Mouse (Mus musculus) frontal cortex, postnatal 14 days (tissue): ENCODE measurements around the gene Prpsap2.
"Not testable (repeated sequence)": the region's sequence is repeated elsewhere in the genome, so short reads cannot be mapped to it uniquely, and the experiment has no call there.

Experiments
- DNase-seq, 2 experiments: peaks; one replicate each; pipeline ENCODE4 v3.0.0; 2022; ENCODE audit warnings: low spot score in 2 of 2

The Prpsap2 gene

DNA sequence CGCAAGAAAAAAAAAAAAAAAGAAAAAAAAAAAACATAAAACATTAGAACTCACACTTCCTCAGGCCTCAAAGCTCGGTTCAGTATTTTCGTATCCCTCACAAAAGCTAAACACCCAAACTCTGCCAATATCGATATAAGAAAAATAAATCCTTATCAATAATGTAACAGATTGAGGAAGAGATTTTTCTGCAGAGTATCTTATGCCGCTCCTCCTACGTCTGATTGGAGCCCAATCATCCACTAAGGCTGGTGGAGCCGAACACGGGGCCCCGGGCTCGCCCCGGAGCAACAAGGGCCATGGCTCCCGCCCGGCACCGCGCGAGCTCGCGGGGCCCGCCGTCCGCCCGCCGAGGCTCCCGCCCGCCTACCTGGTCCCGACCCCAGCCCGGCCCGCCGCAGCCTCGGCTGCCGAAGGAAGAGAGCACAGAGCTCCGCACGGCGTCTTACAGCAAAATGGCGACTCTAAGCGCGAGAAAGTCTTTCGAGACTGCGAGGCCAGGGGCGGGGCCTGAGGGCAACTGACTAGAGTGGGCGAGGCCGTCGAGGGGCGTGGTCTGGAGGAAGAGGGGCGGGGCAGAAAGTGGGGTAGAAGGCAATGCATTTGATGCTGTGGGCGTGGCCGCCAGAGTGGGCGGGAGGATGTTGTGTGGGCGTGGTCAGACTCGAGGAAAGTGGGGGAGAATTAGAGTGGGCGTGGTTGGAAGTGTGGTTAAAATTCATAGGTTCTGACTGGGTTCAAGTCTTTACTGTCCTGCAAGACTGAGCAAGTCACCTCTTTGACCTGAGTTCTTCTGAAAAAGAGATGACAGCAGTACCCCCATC, at the start of gene Prpsap2:
Gene Prpsap2 (minus strand): TSS at position 505 of the 824 bp plus-strand sequence.
- DNase-seq, result peak; percentile 97 to 99

DNA sequence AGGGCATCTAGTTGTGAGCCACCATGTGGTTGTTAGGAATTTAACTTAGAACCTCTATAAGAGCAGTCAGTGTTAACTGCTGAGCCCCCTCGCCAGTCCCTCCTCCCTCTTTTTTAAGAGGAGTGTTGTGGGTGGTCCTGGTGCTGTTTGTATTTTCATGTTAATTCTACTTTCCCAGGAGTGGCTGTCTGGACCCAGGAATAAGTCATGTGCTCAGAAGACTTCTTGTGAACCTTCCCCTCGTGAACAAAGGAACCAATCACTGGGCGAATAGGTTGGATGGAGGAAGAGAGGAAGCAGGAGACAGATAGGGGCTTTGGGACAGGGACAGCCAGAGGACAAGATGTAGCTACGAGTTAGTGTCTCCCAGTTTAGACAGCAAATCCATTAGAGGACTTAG, 47.9 kb upstream of the Prpsap2 start:
- no peak for DNase-seq

DNA sequence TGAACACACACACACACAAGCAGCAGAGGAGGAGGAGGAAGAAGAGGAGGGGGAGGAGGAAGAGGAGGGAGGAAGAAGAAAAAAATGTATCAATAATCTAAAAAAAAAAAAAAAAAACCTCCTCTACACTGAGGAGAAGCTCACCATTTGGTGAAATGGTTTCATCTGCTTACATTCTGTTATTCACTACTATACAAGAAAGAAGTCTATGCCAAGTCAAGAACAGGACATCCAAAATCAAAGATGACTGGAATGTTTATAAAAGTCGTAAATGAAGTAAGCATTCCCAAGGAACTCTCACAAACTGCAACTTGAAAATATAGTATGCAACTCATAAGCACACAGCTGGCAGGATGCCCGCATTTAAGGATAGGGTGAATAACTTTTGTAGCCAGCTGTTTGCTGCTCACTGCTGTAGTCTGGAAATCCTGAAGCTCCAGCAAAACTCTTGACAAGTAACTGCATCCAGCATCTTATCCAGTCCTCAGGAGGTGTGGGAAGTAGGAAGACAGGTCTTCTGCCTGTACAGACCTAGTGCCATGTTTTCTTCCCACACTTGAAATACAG, 46.7 kb upstream of the Prpsap2 start:
- DNase-seq, result no peak

DNA sequence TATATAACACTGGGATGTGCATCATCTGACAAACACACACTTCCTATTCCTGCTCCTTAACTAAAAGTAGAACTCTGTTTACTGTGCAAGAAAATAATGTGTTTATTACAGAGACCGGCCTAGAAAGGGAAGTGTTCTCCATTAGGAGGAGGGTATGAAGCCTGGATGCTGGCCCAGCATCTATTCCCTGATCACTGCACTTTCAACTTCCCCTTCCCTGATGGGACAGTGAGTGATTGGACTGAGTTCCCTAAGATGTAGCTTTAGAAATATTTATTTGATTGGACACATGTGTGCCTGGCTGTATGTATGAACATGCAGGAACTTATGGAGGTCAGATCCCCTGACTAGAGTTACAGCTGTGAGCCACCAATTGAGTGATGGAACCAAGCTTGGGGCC, 31.6 kb upstream of the Prpsap2 start:
- DNase-seq, result no peak

DNA sequence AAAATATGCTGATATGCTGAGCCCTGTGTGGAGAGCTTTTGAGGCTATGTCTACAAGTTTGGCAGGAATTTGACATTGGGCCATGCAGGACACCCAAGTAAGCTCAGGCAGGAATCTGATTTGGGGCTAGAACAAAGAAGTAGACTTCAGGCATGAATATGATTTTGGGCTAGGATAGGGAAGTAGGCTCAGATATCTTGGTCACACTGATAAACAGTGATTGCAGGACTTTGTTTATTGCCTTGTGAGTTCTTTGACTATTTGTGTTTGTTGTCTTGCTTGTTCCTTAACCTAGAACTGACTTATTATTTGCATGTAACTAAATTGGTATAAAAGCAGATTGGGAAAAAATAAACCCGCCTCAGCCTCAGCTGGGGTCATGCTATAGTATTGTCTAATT, 26.7 kb upstream of the Prpsap2 start:
- no peak for DNase-seq

DNA sequence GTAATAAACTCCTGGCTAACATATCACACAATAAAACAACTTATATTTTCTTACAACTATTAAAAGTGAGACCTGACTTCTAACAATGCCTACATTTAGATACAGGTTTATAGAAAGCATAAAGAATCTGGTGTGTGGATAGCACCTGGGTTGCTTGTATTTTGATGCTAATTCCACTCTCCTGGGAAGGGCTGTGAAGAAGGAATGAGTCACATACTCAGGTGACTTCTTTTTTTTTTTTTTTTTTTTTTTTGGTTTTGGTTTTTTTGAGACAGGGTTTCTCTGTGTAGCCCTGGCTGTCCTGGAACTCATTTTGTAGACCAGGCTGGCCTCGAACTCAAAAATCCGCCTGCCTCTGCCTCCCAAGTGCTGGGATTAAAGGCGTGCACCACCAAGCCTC, 20.6 kb upstream of the Prpsap2 start:
- DNase-seq, result not testable (repeated sequence)

DNA sequence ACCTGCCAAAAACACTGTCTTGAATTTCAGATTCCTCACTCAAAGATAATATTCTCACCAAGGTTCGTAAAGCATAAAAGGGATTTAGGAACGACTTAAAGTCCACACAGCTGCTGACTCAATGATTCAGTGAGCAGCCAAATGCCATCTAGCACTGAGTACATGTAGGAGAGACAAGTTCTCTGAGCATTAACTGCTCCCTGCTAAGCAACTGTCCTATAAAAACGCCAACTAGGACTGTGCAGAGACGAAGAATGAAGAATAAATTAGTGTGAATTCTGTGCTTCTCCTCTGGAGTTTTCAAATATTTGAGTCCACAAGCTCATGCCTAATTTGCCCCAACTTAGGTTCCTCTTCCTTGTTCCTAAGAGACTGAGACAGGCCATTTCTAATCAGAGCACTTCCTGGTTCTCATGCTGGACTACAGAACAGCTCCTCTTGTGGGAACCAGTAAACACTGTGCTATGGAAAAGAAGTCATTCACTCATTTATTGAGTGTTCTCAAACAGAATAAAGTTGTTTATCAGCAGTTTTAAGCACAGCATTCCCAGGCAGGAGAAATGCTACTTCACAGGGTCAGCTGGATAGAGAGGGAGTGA, 12.8 kb upstream of the Prpsap2 start:
- DNase-seq, result no peak

DNA sequence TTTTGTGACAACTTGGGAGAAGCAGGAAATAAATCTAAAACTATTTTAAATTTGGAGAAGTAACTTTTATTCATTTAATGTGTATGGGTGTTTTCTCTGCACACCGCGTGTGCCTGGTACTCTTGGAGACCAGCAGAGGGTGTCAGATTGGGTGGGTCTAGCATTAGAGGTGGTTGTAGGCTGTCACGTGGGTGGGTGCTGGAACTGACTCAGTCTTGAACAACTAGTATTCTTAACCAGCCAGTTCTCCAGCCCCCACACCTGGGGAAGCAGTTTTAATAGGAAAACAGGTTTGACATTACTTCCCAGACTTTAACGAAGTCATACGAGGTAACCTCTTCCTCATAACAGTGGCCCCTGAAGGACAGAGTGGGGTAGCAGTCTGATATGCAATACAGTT, 1.4 kb downstream of the Prpsap2 start:
- no peak for DNase-seq

DNA sequence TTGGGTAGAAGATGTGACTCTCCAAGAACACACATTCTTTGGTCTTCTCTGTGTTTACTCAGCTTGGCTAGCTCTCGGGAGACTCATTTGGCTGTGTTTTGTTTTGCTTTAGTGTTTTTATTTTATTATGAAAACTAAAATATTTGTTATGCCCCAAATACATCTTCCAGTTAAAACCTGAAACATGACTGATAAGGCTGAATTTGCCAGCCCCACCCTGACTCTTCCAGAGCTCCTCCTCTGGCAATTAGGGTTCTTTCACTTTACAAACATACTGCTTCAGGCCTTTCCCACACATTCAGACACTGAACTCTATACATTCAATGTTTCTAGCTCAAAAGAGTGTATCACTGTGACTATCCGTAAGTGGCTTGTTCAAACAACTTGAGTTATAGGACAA, 4.7 kb downstream of the Prpsap2 start:
- DNase-seq, result no peak

DNA sequence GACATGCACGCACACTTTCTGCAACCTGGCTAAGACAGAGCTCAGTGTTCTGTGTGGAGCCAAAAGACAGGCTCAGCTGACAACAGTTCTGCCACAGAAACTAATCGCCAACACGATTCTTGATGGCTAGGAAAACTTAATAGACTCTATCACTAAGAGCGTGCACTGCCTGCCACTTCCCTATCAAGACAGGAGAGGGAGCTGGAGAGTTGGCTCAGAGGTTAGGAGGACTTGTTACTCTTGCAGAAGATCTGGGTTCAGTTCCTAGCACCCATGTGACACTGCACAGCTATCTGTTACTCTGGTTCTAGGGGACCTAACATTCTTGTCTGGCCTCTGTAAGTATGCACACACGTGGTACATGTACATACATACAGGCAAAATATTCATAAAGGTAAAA, 10.3 kb downstream of the Prpsap2 start:
- no peak for DNase-seq

DNA sequence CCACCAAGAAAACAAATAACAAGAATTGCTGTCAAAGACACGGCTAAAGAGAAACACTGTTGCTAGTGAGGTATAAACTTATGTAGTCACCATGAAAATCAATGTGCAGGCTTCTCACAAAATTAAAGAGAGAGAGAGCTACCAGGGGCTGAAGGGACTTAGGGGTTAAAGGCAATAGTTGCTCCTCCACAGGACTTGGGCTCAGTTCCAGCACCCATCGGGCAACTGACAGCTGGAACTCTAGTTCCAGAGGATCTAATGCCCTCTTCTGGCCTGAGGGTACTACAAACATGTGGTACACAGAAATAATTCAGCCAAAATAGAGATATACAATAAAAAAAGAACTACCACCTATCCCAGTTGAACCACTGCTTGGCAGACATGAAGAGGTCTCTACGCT, 14.7 kb downstream of the Prpsap2 start:
- no peak for DNase-seq

DNA sequence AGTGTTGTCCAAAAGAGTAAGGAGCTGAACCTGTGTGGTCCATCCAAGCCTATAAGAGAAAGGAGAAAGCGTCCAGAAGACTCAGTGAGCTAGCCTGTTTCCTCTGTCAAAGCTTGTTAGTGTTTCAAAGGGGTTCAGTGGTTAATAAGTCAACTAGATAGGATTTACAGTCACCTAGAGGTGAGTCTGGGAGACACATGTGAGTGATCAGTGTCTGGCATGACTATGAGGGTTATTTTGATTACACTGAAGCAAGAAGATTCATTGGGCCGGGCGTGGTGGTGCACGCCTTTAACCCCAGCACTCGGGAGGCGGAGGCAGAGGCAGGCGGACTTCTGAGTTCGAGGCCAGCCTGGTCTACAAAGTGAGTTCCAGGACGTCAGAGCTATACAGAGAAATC, 16.1 kb downstream of the Prpsap2 start:
- DNase-seq, result no peak

DNA sequence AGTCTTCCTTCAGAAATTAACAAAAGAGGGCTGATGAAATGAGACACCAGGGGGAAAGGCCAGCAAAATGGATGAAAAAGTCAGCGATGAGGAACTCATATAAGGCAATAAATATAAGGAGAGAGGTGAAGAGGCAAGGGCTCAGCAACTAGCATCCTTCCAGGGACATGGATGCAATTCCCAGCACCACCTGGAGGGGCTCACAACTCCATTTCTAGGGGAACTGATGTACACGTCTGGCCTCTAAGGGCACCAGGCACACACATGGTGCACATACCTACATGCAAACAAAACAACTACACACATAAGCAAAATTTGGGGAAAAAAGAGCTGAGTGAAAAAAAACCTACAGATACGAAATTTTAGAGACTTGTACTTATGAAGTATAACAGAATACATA, 17.4 kb downstream of the Prpsap2 start:
- DNase-seq, result no peak

DNA sequence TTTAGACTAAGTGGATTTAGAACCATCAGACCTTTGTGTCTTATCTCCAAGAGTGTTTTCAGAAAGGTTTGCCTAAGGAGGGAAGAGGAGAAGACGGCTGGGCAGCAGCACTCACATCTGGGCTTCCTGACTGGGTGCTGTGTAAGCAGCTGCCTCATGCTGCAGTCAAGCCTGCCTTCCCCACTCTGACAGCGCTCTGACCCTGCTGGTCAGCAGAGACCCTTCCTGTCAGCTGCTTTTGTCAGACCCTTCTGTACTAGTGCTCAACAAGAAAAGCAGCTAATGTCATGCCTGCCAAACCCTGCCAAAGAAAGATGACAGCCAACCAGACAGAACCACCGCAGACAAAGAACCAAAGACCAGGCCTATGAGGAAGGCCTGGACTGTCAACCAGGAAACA, 18.1 kb downstream of the Prpsap2 start:
- no peak for DNase-seq

DNA sequence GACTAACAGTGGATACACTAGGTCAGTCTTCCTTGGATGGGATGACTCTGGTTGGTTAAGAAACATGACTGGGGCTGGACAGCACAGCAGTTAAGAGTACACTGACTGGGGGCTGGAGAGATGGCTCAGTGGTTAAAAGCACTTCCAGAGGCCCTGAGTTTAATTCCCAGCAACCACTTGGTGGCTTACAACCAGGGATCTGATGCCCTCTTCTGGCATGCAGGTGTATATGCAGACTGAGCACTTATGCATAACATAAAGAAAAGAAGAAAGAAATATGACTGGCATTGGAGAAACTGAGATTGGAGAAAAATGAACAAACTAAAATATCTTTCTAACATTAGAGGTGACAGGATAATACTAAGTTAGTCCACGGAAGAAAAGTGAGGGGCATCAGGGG, 21.4 kb downstream of the Prpsap2 start:
- DNase-seq, result no peak

DNA sequence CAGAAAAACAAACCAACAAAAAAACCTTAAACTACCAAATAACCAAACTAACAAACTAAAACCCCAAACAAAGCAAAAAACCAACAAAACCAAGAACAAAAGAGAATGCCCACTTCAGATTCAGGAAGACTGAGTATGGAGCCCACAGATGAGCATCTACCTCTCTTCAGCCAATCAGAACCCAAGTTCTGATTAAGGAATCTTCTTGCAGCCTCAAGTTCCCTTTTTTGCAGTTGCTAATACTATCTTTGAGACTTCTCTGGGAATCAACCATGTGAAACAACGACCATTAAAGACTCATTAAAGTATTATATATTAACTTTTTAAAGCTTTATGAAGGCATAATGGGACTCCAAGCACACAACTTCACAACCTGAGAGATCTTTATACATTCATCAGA, 24.6 kb downstream of the Prpsap2 start:
- no peak for DNase-seq

DNA sequence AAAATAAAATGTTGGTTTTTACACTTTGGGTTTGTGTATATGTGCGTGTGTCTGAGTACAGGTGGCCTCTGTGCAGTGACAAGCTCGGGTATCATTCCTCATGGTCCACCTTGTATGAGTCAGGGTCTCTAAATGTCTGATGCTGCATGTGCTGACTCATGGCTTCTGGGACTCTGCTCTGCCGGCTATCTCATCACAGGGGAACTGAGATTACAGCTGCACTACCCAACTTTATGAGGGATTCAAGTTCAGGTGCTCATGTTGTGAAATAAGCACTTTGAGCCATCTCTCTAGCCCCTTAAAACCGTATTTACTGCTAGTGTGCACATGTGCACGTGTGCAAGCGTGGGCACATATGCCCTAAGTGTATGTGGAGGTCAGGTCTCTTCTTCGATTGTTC, 29.2 kb downstream of the Prpsap2 start:
- no peak for DNase-seq

DNA sequence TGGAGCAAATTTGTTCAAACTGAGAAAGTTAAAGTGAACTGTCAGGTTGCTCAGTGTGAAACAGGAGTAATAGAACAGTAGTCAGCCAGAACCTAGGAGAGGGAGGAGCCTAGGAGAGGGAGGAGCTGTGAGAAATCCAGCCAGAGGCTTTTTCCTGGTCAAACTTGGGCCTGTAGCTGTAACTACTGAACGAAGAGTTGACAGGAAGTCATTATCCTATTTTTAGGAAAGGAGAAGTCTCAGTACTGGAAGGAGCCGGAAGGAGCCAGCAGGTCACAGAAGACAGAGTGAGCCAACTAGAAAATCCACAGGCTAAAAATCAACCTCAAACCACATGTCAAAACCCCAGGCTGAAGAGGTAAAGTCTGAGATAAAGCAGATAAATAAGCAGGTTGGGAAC, 33.9 kb downstream of the Prpsap2 start:
- DNase-seq, result no peak

DNA sequence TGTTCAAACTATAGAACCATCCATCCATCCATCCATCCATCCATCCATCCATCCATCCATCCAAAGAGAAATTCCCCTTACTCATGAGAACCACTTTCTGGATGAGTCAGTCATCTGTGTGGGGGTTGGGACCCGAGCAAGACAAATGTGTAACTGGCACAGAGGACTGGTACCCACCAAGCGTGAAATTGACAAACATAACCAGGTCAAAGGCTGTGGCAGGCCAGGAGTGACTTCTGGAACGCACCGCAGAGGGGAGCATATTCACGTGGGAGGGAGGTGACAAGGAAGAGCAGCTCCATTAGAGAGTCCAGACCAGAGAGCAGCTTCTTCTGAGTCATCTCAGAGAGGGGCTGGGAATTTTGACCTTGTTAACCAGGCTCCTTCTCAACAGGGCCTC, 39.8 kb downstream of the Prpsap2 start:
- DNase-seq, result no peak

DNA sequence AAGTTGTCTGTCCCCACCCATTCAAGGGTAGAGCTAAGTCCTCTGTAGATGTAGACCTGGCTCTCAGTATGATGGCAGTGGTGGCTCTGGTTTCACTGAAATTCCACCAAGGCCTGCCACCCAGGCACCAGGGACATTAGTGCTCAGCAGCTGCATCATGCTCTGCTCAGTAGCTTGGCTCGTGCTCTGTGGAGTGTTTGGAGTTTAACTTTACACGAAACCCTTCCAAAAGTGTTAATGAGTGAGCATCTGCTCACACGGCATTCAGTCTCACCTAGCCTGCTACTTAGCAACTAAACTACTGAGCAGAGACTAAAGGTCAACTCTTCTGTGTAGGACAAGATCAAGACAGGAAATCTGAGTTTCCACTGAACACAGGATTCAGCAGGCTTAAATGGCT, 41.3 kb downstream of the Prpsap2 start, which contains the start of gene Slc5a10:
Gene Slc5a10 (minus strand): TSS at position 191 of the 400 bp plus-strand sequence.
- DNase-seq, result no peak

DNA sequence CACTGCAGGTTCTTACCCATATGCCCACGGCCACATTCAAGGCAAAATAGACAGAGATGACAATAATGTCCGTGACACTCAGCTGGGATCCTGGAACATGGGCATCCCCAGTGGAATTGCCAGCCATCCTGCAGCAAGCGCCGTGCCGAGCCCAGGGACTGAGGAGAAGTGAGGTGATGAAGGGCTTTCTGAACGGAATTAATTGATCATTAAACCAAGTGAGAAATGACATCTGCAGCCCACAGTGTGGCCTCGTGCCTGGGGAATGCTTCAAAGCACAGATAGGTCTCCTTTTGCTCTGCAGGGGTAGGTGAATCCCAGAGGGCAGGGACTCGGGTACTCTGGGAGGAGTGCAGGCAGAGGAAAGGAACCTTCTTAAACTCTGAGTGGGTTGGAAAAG, 42.1 kb downstream of the Prpsap2 start:
- no peak for DNase-seq

DNA sequence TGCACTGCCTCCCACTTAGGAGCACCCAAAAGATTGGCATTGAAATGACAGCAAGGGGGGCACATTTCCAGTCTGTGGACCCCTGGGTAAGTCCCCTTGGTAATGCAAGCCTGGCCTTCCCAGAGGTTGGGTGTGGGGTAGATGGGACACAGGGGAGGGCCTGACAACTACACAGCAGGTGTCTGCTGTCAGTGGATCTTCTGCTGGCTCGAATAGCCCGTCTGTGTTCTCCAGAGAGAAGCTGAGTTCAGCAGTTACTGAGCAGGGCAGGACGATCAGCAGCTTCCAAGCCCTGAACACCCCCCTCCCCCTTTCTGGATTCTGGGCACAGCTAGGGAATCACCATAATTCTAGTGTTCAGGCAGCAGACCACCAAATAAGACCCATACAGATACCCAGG, 42.5 kb downstream of the Prpsap2 start:
- DNase-seq, result no peak

DNA sequence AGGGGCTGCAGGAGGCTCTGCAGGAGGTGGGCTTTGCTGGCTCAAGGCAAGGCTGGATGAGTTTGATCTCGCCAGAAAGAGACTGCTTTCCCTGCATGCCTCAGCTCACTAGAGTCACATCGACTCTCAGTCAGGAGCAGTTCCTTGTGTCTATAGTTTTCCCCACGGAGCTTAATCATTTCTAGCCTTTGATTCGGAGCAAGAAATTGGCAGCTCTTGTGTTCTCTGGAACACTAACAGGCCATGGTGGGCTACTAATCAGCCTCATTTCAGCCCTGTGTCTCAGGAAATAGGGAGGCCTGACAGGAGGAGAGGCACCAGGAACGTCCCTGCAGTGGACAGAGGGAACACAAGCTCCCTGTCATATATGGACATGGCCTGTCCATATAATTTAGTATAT, 43.9 kb downstream of the Prpsap2 start:
- DNase-seq, result no peak
